Comparison of ENCODE assay signal across 8 mouse cellular contexts in genomic region chr15:79243234-79244042, GRCm38 (mm10). TPM values are rescaled to one million over a fixed set of nuclear protein-coding genes. Genes with fewer than 3 reads are reported as not detected.
DNase-seq lines count a peak whose midpoint lies in the region; ATAC-seq and TF ChIP-seq lines count a peak whose summit lies in the region.

No protein-coding gene starts in this region.

- ATAC-seq in embryonic facial prominence, embryonic 15.5 days (ENCODE audit: insufficient number of reproducible peaks, low FRiP score, low TSS enrichment, low read depth), result peak; percentile 93
- ATAC-seq in kidney, embryonic 14.5 days (ENCODE audit: low FRiP score, low TSS enrichment), result peak; percentile 95
- peak; percentile 95 for ATAC-seq in limb, embryonic 14.5 days (ENCODE audit: low FRiP score, low read depth)
- peak; percentile 97 for ATAC-seq in midbrain, embryonic 16.5 days

- H3K4me2 ChIP-seq in embryonic facial prominence, embryonic 15.5 days (replicated peaks), result no peak overlapping the region
- H3K4me2 ChIP-seq in kidney, embryonic 14.5 days (replicated peaks; ENCODE audit: low read depth, low read length), result no peak overlapping the region
- peak overlapping the region; percentile 18 for H3K4me2 ChIP-seq in limb, embryonic 14.5 days (replicated peaks; ENCODE audit: low read depth, low read length, severe bottlenecking)
- peak overlapping the region; percentile 26; the same call in 1 of the 2 replicates for H3K4me2 ChIP-seq in midbrain, embryonic 16.5 days (ENCODE audit: low read length)

- no peak overlapping the region for H3K27ac ChIP-seq in bone marrow, adult 2 months (ENCODE audit: control insufficient read depth, insufficient read depth, low read depth, low read length, poor library complexity)
- H3K27ac ChIP-seq in embryonic facial prominence, embryonic 15.5 days (replicated peaks), result peak overlapping the region; percentile 34; the same call in 1 of the 2 replicates
- peak overlapping the region; percentile 78 for H3K27ac ChIP-seq in heart, embryonic 10.5 days
- no peak overlapping the region for H3K27ac ChIP-seq in kidney, embryonic 14.5 days (ENCODE audit: low read depth, low read length)
- H3K27ac ChIP-seq in limb, embryonic 14.5 days (replicated peaks; ENCODE audit: low read depth, low read length), result no peak overlapping the region
- H3K27ac ChIP-seq in midbrain, embryonic 16.5 days (ENCODE audit: low read length), result peak overlapping the region; percentile 57
- H3K27ac ChIP-seq in spleen, adult 2 months (ENCODE audit: insufficient read depth, low read length), result no peak overlapping the region

- peak; percentile 94 for DNase-seq in A20 (ENCODE audit: low read depth, low spot score)
- peak; percentile 99 for DNase-seq in heart, embryonic 10.5 days (ENCODE audit: low spot score)
- DNase-seq in limb, embryonic 14.5 days (ENCODE audit: low spot score), result peak; percentile 92
- peak; percentile 84 to 86 for DNase-seq in spleen, adult 2 months (ENCODE audit: low read depth in 1 of 2, low spot score in 2 of 2)

- no peak overlapping the region for H3K9ac ChIP-seq in embryonic facial prominence, embryonic 15.5 days
- no peak overlapping the region for H3K9ac ChIP-seq in kidney, embryonic 14.5 days (ENCODE audit: low read depth, low read length)
- H3K9ac ChIP-seq in limb, embryonic 14.5 days (ENCODE audit: low read depth, low read length, severe bottlenecking), result no peak overlapping the region
- H3K9ac ChIP-seq in midbrain, embryonic 16.5 days (ENCODE audit: low read depth, low read length), result 0 out of 2 replicates have a peak overlapping the region, but pooled peaks have one; percentile 31

- no peaks in the 10 kb centered on the region for H3K9me3 ChIP-seq in embryonic facial prominence, embryonic 15.5 days (replicated peaks)
- H3K9me3 ChIP-seq in heart, embryonic 10.5 days, result no peaks in the 10 kb centered on the region
- H3K9me3 ChIP-seq in kidney, embryonic 14.5 days (ENCODE audit: control insufficient read depth, low read length), result no peaks in the 10 kb centered on the region
- H3K9me3 ChIP-seq in limb, embryonic 14.5 days (ENCODE audit: control insufficient read depth, low read length), result no peaks in the 10 kb centered on the region
- no peaks in the 10 kb centered on the region for H3K9me3 ChIP-seq in midbrain, embryonic 16.5 days (replicated peaks; ENCODE audit: control insufficient read depth, low read length, poor library complexity, severe bottlenecking)

- WGBS in bone marrow, adult 2 months, result 11% methylated on average over 10 of the region's 10 CpGs
- WGBS in embryonic facial prominence, embryonic 15.5 days, result 15% methylated on average over 10 of the region's 10 CpGs
- 18% methylated on average over 10 of the region's 10 CpGs for WGBS in heart, embryonic 10.5 days
- 21% methylated on average over 10 of the region's 10 CpGs for WGBS in kidney, embryonic 14.5 days
- WGBS in limb, embryonic 14.5 days, result 9% methylated on average over 10 of the region's 10 CpGs
- 13% methylated on average over 10 of the region's 10 CpGs for WGBS in midbrain, embryonic 16.5 days
- 15% methylated on average over 10 of the region's 10 CpGs for WGBS in spleen, adult 2 months

- H3K36me3 ChIP-seq in embryonic facial prominence, embryonic 15.5 days, result peaks cover 79% of the 10 kb centered on the region
- H3K36me3 ChIP-seq in heart, embryonic 10.5 days, result peaks cover 76% of the 10 kb centered on the region
- H3K36me3 ChIP-seq in kidney, embryonic 14.5 days (ENCODE audit: control insufficient read depth, insufficient read depth, low read length), result peaks cover 69% of the 10 kb centered on the region
- H3K36me3 ChIP-seq in limb, embryonic 14.5 days (ENCODE audit: control insufficient read depth, insufficient read depth, low read length), result peaks cover 80% of the 10 kb centered on the region
- H3K36me3 ChIP-seq in midbrain, embryonic 16.5 days (ENCODE audit: control insufficient read depth, insufficient read depth, low read length), result peaks cover 35% of the 10 kb centered on the region
- H3K36me3 ChIP-seq in spleen, adult 2 months (ENCODE audit: control insufficient read depth, insufficient read depth, low read length), result peaks cover 27% of the 10 kb centered on the region

- no peaks in the 10 kb centered on the region for H3K4me1 ChIP-seq in bone marrow, adult 2 months (ENCODE audit: control insufficient read depth, insufficient read depth, low read length)
- H3K4me1 ChIP-seq in embryonic facial prominence, embryonic 15.5 days, result peaks cover 12% of the 10 kb centered on the region
- H3K4me1 ChIP-seq in heart, embryonic 10.5 days, result peaks cover 28% of the 10 kb centered on the region
- peaks cover 2% of the 10 kb centered on the region; the same call in 1 of the 2 replicates for H3K4me1 ChIP-seq in kidney, embryonic 14.5 days (ENCODE audit: control insufficient read depth, insufficient read depth, low read length)
- H3K4me1 ChIP-seq in limb, embryonic 14.5 days (ENCODE audit: control insufficient read depth, insufficient read depth, low read length), result no peaks in the 10 kb centered on the region
- H3K4me1 ChIP-seq in midbrain, embryonic 16.5 days (ENCODE audit: control insufficient read depth, insufficient read depth, low read length), result no peaks in the 10 kb centered on the region
- no peaks in the 10 kb centered on the region for H3K4me1 ChIP-seq in spleen, adult 2 months (ENCODE audit: control insufficient read depth, insufficient read depth, insufficient read length)

- no peak overlapping the region for H3K4me3 ChIP-seq in bone marrow, adult 2 months (replicated peaks; ENCODE audit: control insufficient read depth, low read depth, low read length)
- no peak overlapping the region for H3K4me3 ChIP-seq in embryonic facial prominence, embryonic 15.5 days (replicated peaks)
- H3K4me3 ChIP-seq in heart, embryonic 10.5 days, result peak overlapping the region; percentile 15; the same call in 1 of the 2 replicates
- H3K4me3 ChIP-seq in kidney, embryonic 14.5 days (ENCODE audit: low read length), result no peak overlapping the region
- no peak overlapping the region for H3K4me3 ChIP-seq in limb, embryonic 14.5 days (replicated peaks; ENCODE audit: low read length)
- H3K4me3 ChIP-seq in midbrain, embryonic 16.5 days (ENCODE audit: low read depth, low read length), result no peak overlapping the region
- no peak overlapping the region for H3K4me3 ChIP-seq in spleen, adult 2 months (ENCODE audit: extremely low read depth, insufficient read depth, insufficient read length)

- no peak for TF ChIP-seq POLR2A in bone marrow, adult 2 months (IDR thresholded peaks at IDR 0.05; ENCODE audit: borderline replicate concordance, control insufficient read depth, low read depth, low read length)
- peak; percentile 46; the same call in 1 of the 2 replicates for TF ChIP-seq POLR2A in limb, embryonic 14.5 days (IDR thresholded peaks at IDR 0.05; ENCODE audit: borderline replicate concordance, extremely low read depth, insufficient read depth, insufficient read length)
- TF ChIP-seq POLR2A in spleen, adult 2 months (IDR thresholded peaks at IDR 0.05; ENCODE audit: low read depth, low read length), result no peak

- TF ChIP-seq CTCF in bone marrow, adult 2 months (IDR thresholded peaks at IDR 0.05; ENCODE audit: control insufficient read depth, insufficient read depth, low read length), result peak; percentile 100
- peak; percentile 100 for TF ChIP-seq CTCF in spleen, adult 2 months (IDR thresholded peaks at IDR 0.05; ENCODE audit: extremely low read depth, insufficient read depth, insufficient read length, insufficient replicate concordance)

- no peaks in the 10 kb centered on the region for H3K27me3 ChIP-seq in embryonic facial prominence, embryonic 15.5 days
- no peaks in the 10 kb centered on the region for H3K27me3 ChIP-seq in heart, embryonic 10.5 days (ENCODE audit: insufficient read depth, poor library complexity, severe bottlenecking)
- H3K27me3 ChIP-seq in kidney, embryonic 14.5 days (ENCODE audit: control insufficient read depth, insufficient read depth, low read length), result no peaks in the 10 kb centered on the region
- H3K27me3 ChIP-seq in limb, embryonic 14.5 days (ENCODE audit: control insufficient read depth, insufficient read depth, low read length), result no peaks in the 10 kb centered on the region
- no peaks in the 10 kb centered on the region for H3K27me3 ChIP-seq in midbrain, embryonic 16.5 days (ENCODE audit: control insufficient read depth, insufficient read depth, low read depth, low read length)
- H3K27me3 ChIP-seq in spleen, adult 2 months (ENCODE audit: control insufficient read depth, insufficient read depth, low read length), result no peaks in the 10 kb centered on the region

RNA-seq across cellular contexts. Expression of gene Slc16a8, which starts 11.1 kb away (rescaled TPM):
- polyA plus RNA-seq in bone marrow, adult 2 months (2011; ENCODE audit: insufficient read depth, insufficient read length, low replicate concordance, missing spikeins), result not detected in 2 replicates
- polyA plus RNA-seq in embryonic facial prominence, embryonic 15.5 days (2015; fragmentation: Nextera tagmentation; extraction: Ambion mirVana), result 0.35 and 0.58 TPM in 2 replicates
- polyA plus RNA-seq in heart, embryonic 10.5 days (2016; fragmentation: Nextera tagmentation; extraction: Ambion mirVana), result 0.15 and 0.26 TPM in 2 replicates
- polyA plus RNA-seq in kidney, embryonic 14.5 days (2014; fragmentation: Nextera tagmentation; extraction: Ambion mirVana), result 0.39 and 0.50 TPM in 2 replicates
- 0.16 and 0.35 TPM in 2 replicates for polyA plus RNA-seq in limb, embryonic 14.5 days (2012; rRNA removed)
- polyA plus RNA-seq in limb, embryonic 14.5 days (2014; fragmentation: Nextera tagmentation; extraction: Ambion mirVana), result 0.51 and 0.66 TPM in 2 replicates
- polyA plus RNA-seq in midbrain, embryonic 16.5 days (2015; fragmentation: Nextera tagmentation; extraction: Ambion mirVana), result 0.40 and 0.61 TPM in 2 replicates
- polyA plus RNA-seq in spleen, adult 2 months (2012; rRNA removed), result not detected in 2 replicates

RNA-seq across cellular contexts. Expression of gene Gm49486, which starts 14.2 kb away (rescaled TPM):
- polyA plus RNA-seq in bone marrow, adult 2 months (2011; ENCODE audit: insufficient read depth, insufficient read length, low replicate concordance, missing spikeins), result not detected in 2 replicates
- 0.94 and 1.3 TPM in 2 replicates for polyA plus RNA-seq in embryonic facial prominence, embryonic 15.5 days (2015; fragmentation: Nextera tagmentation; extraction: Ambion mirVana)
- polyA plus RNA-seq in heart, embryonic 10.5 days (2016; fragmentation: Nextera tagmentation; extraction: Ambion mirVana), result 0.16 and 0.39 TPM in 2 replicates
- 0.21 and 0.61 TPM in 2 replicates for polyA plus RNA-seq in kidney, embryonic 14.5 days (2014; fragmentation: Nextera tagmentation; extraction: Ambion mirVana)
- polyA plus RNA-seq in limb, embryonic 14.5 days (2012; rRNA removed), result 1.5 and 2.6 TPM in 2 replicates
- 0.89 and 1.2 TPM in 2 replicates for polyA plus RNA-seq in limb, embryonic 14.5 days (2014; fragmentation: Nextera tagmentation; extraction: Ambion mirVana)
- 0.47 and 1.3 TPM in 2 replicates for polyA plus RNA-seq in midbrain, embryonic 16.5 days (2015; fragmentation: Nextera tagmentation; extraction: Ambion mirVana)
- not detected in 2 replicates for polyA plus RNA-seq in spleen, adult 2 months (2012; rRNA removed)

RNA-seq across cellular contexts. Expression of gene Pick1, which starts 14.5 kb away (rescaled TPM):
- 6.2 and 13.6 TPM in 2 replicates for polyA plus RNA-seq in bone marrow, adult 2 months (2011; ENCODE audit: insufficient read depth, insufficient read length, low replicate concordance, missing spikeins)
- polyA plus RNA-seq in embryonic facial prominence, embryonic 15.5 days (2015; fragmentation: Nextera tagmentation; extraction: Ambion mirVana), result 46.2 and 50.4 TPM in 2 replicates
- polyA plus RNA-seq in heart, embryonic 10.5 days (2016; fragmentation: Nextera tagmentation; extraction: Ambion mirVana), result 41.0 and 41.3 TPM in 2 replicates
- polyA plus RNA-seq in kidney, embryonic 14.5 days (2014; fragmentation: Nextera tagmentation; extraction: Ambion mirVana), result 25.8 and 31.4 TPM in 2 replicates
- polyA plus RNA-seq in limb, embryonic 14.5 days (2012; rRNA removed), result 82.4 and 82.6 TPM in 2 replicates
- polyA plus RNA-seq in limb, embryonic 14.5 days (2014; fragmentation: Nextera tagmentation; extraction: Ambion mirVana), result 23.3 and 25.7 TPM in 2 replicates
- polyA plus RNA-seq in midbrain, embryonic 16.5 days (2015; fragmentation: Nextera tagmentation; extraction: Ambion mirVana), result 109 and 110 TPM in 2 replicates
- 13.7 and 15.4 TPM in 2 replicates for polyA plus RNA-seq in spleen, adult 2 months (2012; rRNA removed)

RNA-seq across cellular contexts. Expression of gene Baiap2l2, which starts 41.9 kb away (rescaled TPM):
- not detected in 2 replicates for polyA plus RNA-seq in bone marrow, adult 2 months (2011; ENCODE audit: insufficient read depth, insufficient read length, low replicate concordance, missing spikeins)
- 16.1 and 18.5 TPM in 2 replicates for polyA plus RNA-seq in embryonic facial prominence, embryonic 15.5 days (2015; fragmentation: Nextera tagmentation; extraction: Ambion mirVana)
- 10.2 and 14.7 TPM in 2 replicates for polyA plus RNA-seq in heart, embryonic 10.5 days (2016; fragmentation: Nextera tagmentation; extraction: Ambion mirVana)
- 6.1 and 10.3 TPM in 2 replicates for polyA plus RNA-seq in kidney, embryonic 14.5 days (2014; fragmentation: Nextera tagmentation; extraction: Ambion mirVana)
- 11.7 TPM in 2 replicates for polyA plus RNA-seq in limb, embryonic 14.5 days (2012; rRNA removed)
- polyA plus RNA-seq in limb, embryonic 14.5 days (2014; fragmentation: Nextera tagmentation; extraction: Ambion mirVana), result 8.5 and 10.9 TPM in 2 replicates
- 1.3 and 3.6 TPM in 2 replicates for polyA plus RNA-seq in midbrain, embryonic 16.5 days (2015; fragmentation: Nextera tagmentation; extraction: Ambion mirVana)
- polyA plus RNA-seq in spleen, adult 2 months (2012; rRNA removed), result 0.14 and 0.18 TPM in 2 replicates

Comparison
In these comparisons a context has a peak if more than half of its experiments do, and no peak if none do; other contexts are left out.
1. H3K27ac ChIP-seq: peak in embryonic facial prominence, embryonic 15.5 days (single experiment), heart, embryonic 10.5 days (single experiment) and midbrain, embryonic 16.5 days (single experiment); none in bone marrow, adult 2 months (single experiment), kidney, embryonic 14.5 days (single experiment), limb, embryonic 14.5 days (single experiment) and spleen, adult 2 months (single experiment).
2. H3K4me2 ChIP-seq: peak in limb, embryonic 14.5 days (single experiment) and midbrain, embryonic 16.5 days (single experiment); none in embryonic facial prominence, embryonic 15.5 days (single experiment) and kidney, embryonic 14.5 days (single experiment).
3. Peak in every context shown above with its lines, with median percentiles within 50 percentile points of each other: DNase-seq and ATAC-seq.